Mouse (Mus musculus): ENCODE data around the gene Mrtfa. TPM values are rescaled to one million over a fixed set of nuclear protein-coding genes. Genes with fewer than 3 reads are reported as not detected.

The Mrtfa gene
- polyA plus RNA-seq, 1 experiment from 2014 or later: 15.5 TPM

DNA sequence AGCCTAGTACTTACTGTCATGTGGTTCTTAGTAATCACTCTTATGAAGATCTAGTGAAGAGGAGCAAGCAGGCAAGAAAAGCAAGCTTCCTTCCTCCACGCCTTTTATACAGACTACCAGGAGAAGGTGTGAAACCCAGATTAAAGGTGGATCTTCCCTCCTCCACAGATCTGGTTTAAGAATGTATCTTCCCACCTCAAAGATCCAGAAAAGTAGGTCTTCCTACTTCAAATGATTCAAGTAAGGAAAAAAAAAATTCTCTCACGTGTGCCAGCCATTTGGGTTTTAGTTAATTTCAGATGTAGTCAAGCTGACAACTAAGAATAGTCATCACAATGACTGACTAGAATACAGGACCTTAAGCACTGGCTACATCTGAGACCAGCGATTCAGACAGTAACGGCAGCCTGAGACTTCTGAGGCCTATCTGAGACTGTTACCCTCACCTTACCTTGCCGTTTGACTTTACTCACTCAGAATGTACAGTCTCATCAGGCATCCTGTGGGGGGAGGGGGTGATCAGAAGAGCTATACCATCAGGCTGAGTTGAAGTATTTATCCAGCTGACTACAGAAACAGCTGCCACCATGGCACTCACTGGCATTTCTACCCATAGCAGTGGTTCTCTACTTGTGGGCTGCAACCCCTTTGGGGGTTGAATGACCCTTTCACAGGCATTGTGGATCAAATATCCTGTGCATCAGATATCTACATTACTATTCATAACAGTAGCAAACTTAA lies 121.7 kb downstream of the Mrtfa start:
- no peak overlapping the region for H3K27ac ChIP-seq (replicated peaks; ENCODE audit: low read depth, low read length)
- H3K4me3 ChIP-seq (ENCODE audit: low read depth, low read length): no peak overlapping the region
- no peaks in the 10 kb centered on the region for H3K36me3 ChIP-seq (replicated peaks; ENCODE audit: control insufficient read depth, insufficient read depth, low read depth, low read length)
- no peaks in the 10 kb centered on the region for H3K27me3 ChIP-seq (ENCODE audit: control insufficient read depth, insufficient read depth, low read length)
- no peaks in the 10 kb centered on the region for H3K9me3 ChIP-seq (replicated peaks; ENCODE audit: control insufficient read depth, low read length)
- no peaks in the 10 kb centered on the region for H3K4me1 ChIP-seq (ENCODE audit: control insufficient read depth, insufficient read depth, low read length)
- H3K9ac ChIP-seq (replicated peaks; ENCODE audit: low read length): no peak overlapping the region
- H3K4me2 ChIP-seq (ENCODE audit: low read depth, low read length): no peak overlapping the region
- ATAC-seq (replicated peaks; ENCODE audit: insufficient number of reproducible peaks, low FRiP score, low TSS enrichment, low read depth) (no peak), DNase-seq (ENCODE audit: low spot score) (no peak)
- WGBS: 94% methylated on average over 5 of the region's 5 CpGs

DNA sequence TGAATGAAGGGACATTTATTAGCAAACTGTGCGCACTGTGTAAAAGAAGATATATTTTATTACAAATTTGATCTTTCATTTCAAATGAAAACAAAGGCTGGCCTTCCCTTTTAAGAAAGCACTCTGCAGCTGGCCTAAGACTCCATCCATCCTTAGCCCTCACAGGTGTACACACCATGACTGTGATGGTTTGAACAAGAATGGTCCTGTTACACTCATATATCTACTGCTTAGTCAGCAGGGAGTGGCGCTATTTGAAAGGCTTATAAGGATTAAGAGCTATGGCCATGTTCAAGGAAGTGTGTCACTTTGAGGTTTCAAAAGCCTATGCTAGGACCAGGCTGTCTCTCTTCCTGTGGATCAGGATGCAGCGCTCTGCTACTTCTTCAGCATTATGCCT lies 122.8 kb downstream of the Mrtfa start:
- H3K9me3 ChIP-seq (replicated peaks; ENCODE audit: control insufficient read depth, low read length): no peaks in the 10 kb centered on the region
- H3K4me3 ChIP-seq (ENCODE audit: low read depth, low read length): no peak overlapping the region
- H3K4me1 ChIP-seq (ENCODE audit: control insufficient read depth, insufficient read depth, low read length): no peaks in the 10 kb centered on the region
- no peak overlapping the region for H3K9ac ChIP-seq (replicated peaks; ENCODE audit: low read length)
- 97% methylated on average over 3 of the region's 3 CpGs for WGBS
- no peak overlapping the region for H3K4me2 ChIP-seq (ENCODE audit: low read depth, low read length)
- H3K36me3 ChIP-seq (replicated peaks; ENCODE audit: control insufficient read depth, insufficient read depth, low read depth, low read length): no peaks in the 10 kb centered on the region
- H3K27ac ChIP-seq (replicated peaks; ENCODE audit: low read depth, low read length): no peak overlapping the region
- no peak for DNase-seq (ENCODE audit: low spot score)
- no peaks in the 10 kb centered on the region for H3K27me3 ChIP-seq (ENCODE audit: control insufficient read depth, insufficient read depth, low read length)
- ATAC-seq (replicated peaks; ENCODE audit: insufficient number of reproducible peaks, low FRiP score, low TSS enrichment, low read depth): no peak

- no peaks in the 10 kb centered on the region for H3K27me3 ChIP-seq (ENCODE audit: control insufficient read depth, insufficient read depth, low read length)
- H3K27ac ChIP-seq (replicated peaks; ENCODE audit: low read depth, low read length): no peak overlapping the region
- ATAC-seq (replicated peaks; ENCODE audit: insufficient number of reproducible peaks, low FRiP score, low TSS enrichment, low read depth) (no peak), DNase-seq (ENCODE audit: low spot score) (no peak)
- WGBS: 78% methylated on average over 5 of the region's 5 CpGs
- no peak overlapping the region for H3K4me3 ChIP-seq (ENCODE audit: low read depth, low read length)
- H3K4me1 ChIP-seq (ENCODE audit: control insufficient read depth, insufficient read depth, low read length): no peaks in the 10 kb centered on the region
- H3K36me3 ChIP-seq (replicated peaks; ENCODE audit: control insufficient read depth, insufficient read depth, low read depth, low read length): no peaks in the 10 kb centered on the region
- no peaks in the 10 kb centered on the region for H3K9me3 ChIP-seq (replicated peaks; ENCODE audit: control insufficient read depth, low read length)
- H3K9ac ChIP-seq (replicated peaks; ENCODE audit: low read length): no peak overlapping the region
- H3K4me2 ChIP-seq (ENCODE audit: low read depth, low read length): no peak overlapping the region
Observed at GRCm38 (mm10) chr15:81066976-81067375, 123.6 kb downstream of the Mrtfa start.

GRCm38 (mm10) chr15:81064661-81065060 lies 125.9 kb downstream of the Mrtfa start:
- no peak for ATAC-seq (replicated peaks; ENCODE audit: insufficient number of reproducible peaks, low FRiP score, low TSS enrichment, low read depth)
- WGBS: 95% methylated on average over 4 of the region's 4 CpGs
- H3K9ac ChIP-seq (replicated peaks; ENCODE audit: low read length): no peak overlapping the region

DNA sequence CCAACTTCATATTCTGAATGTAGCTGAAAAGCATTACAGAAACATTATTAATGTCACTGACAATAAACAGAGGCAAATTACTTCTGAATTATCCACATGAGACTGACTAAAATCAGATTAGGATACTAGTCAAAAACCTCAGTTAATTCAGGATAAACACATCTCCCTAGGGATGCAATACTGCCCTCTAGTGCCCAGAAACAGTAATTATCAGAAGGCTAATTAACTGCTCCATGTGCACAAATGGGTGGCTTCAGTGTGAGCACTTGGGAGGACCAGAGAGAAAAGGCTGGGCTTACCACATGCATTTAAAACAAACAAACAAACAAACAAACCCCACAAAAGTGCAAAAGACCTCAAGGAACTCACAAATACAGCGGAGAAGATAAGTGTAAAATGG lies 126.4 kb downstream of the Mrtfa start:
- no peaks in the 10 kb centered on the region for H3K27me3 ChIP-seq (ENCODE audit: control insufficient read depth, insufficient read depth, low read length)
- H3K27ac ChIP-seq (replicated peaks; ENCODE audit: low read depth, low read length): no peak overlapping the region
- ATAC-seq (replicated peaks; ENCODE audit: insufficient number of reproducible peaks, low FRiP score, low TSS enrichment, low read depth) (no peak), DNase-seq (ENCODE audit: low spot score) (peak; percentile 69)
- WGBS: 50% methylated on average over 1 of the region's 1 CpGs
- H3K4me2 ChIP-seq (ENCODE audit: low read depth, low read length): no peak overlapping the region
- H3K4me3 ChIP-seq (ENCODE audit: low read depth, low read length): no peak overlapping the region
- H3K9me3 ChIP-seq (replicated peaks; ENCODE audit: control insufficient read depth, low read length): no peaks in the 10 kb centered on the region
- H3K9ac ChIP-seq (replicated peaks; ENCODE audit: low read length): no peak overlapping the region
- H3K36me3 ChIP-seq (replicated peaks; ENCODE audit: control insufficient read depth, insufficient read depth, low read depth, low read length): no peaks in the 10 kb centered on the region
- H3K4me1 ChIP-seq (ENCODE audit: control insufficient read depth, insufficient read depth, low read length): no peaks in the 10 kb centered on the region

More at GRCm38 (mm10) chr15:81064661-81065060, 125.9 kb downstream of the Mrtfa start:
- no peak overlapping the region for H3K4me2 ChIP-seq (ENCODE audit: low read depth, low read length)
- no peak overlapping the region for H3K4me3 ChIP-seq (ENCODE audit: low read depth, low read length)
- DNase-seq (ENCODE audit: low spot score): no peak
- H3K4me1 ChIP-seq (ENCODE audit: control insufficient read depth, insufficient read depth, low read length): no peaks in the 10 kb centered on the region
- H3K27ac ChIP-seq (replicated peaks; ENCODE audit: low read depth, low read length): no peak overlapping the region
- H3K9me3 ChIP-seq (replicated peaks; ENCODE audit: control insufficient read depth, low read length): no peaks in the 10 kb centered on the region
- H3K27me3 ChIP-seq (ENCODE audit: control insufficient read depth, insufficient read depth, low read length): no peaks in the 10 kb centered on the region
- no peaks in the 10 kb centered on the region for H3K36me3 ChIP-seq (replicated peaks; ENCODE audit: control insufficient read depth, insufficient read depth, low read depth, low read length)

- ATAC-seq (replicated peaks; ENCODE audit: insufficient number of reproducible peaks, low FRiP score, low TSS enrichment, low read depth): peak; percentile 32; the same call in 1 of the 2 replicates
- H3K27ac ChIP-seq (replicated peaks; ENCODE audit: low read depth, low read length): peak overlapping the region; percentile 58
- WGBS: 33% methylated on average over 8 of the region's 8 CpGs
- H3K9me3 ChIP-seq (replicated peaks; ENCODE audit: control insufficient read depth, low read length): no peaks in the 10 kb centered on the region
- no peaks in the 10 kb centered on the region for H3K36me3 ChIP-seq (replicated peaks; ENCODE audit: control insufficient read depth, insufficient read depth, low read depth, low read length)
- no peak overlapping the region for H3K4me3 ChIP-seq (ENCODE audit: low read depth, low read length)
- H3K4me2 ChIP-seq (ENCODE audit: low read depth, low read length): no peak overlapping the region
- H3K27me3 ChIP-seq (ENCODE audit: control insufficient read depth, insufficient read depth, low read length): no peaks in the 10 kb centered on the region
- no peaks in the 10 kb centered on the region for H3K4me1 ChIP-seq (ENCODE audit: control insufficient read depth, insufficient read depth, low read length)
- peak; percentile 12 for DNase-seq (ENCODE audit: low spot score)
- H3K9ac ChIP-seq (replicated peaks; ENCODE audit: low read length): no peak overlapping the region
Observed at GRCm38 (mm10) chr15:81062616-81063015, 127.9 kb downstream of the Mrtfa start.

- no peak overlapping the region for H3K9ac ChIP-seq (replicated peaks; ENCODE audit: low read length)
- no peaks in the 10 kb centered on the region for H3K36me3 ChIP-seq (replicated peaks; ENCODE audit: control insufficient read depth, insufficient read depth, low read depth, low read length)
- ATAC-seq (replicated peaks; ENCODE audit: insufficient number of reproducible peaks, low FRiP score, low TSS enrichment, low read depth) (peak; percentile 66), DNase-seq (ENCODE audit: low spot score) (peak; percentile 91)
- H3K4me1 ChIP-seq (ENCODE audit: control insufficient read depth, insufficient read depth, low read length): no peaks in the 10 kb centered on the region
- no peaks in the 10 kb centered on the region for H3K27me3 ChIP-seq (ENCODE audit: control insufficient read depth, insufficient read depth, low read length)
- H3K4me2 ChIP-seq (ENCODE audit: low read depth, low read length): no peak overlapping the region
- 14% methylated on average over 8 of the region's 8 CpGs for WGBS
- H3K4me3 ChIP-seq (ENCODE audit: low read depth, low read length): no peak overlapping the region
- peak overlapping the region; percentile 58 for H3K27ac ChIP-seq (replicated peaks; ENCODE audit: low read depth, low read length)
- H3K9me3 ChIP-seq (replicated peaks; ENCODE audit: control insufficient read depth, low read length): no peaks in the 10 kb centered on the region
Observed at GRCm38 (mm10) chr15:81062175-81062588, 128.4 kb downstream of the Mrtfa start.

GRCm38 (mm10) chr15:81060975-81061374 lies 129.6 kb downstream of the Mrtfa start:
- Histone ChIP-seq H3K9me3 (replicated peaks; ENCODE audit: control insufficient read depth, low read length) (no peaks in the 10 kb centered on the region), H3K9ac (replicated peaks; ENCODE audit: low read length) (no peak overlapping the region), H3K36me3 (replicated peaks; ENCODE audit: control insufficient read depth, insufficient read depth, low read depth, low read length) (no peaks in the 10 kb centered on the region), H3K4me2 (ENCODE audit: low read depth, low read length) (no peak overlapping the region), H3K27ac (replicated peaks; ENCODE audit: low read depth, low read length) (no peak overlapping the region), H3K4me1 (ENCODE audit: control insufficient read depth, insufficient read depth, low read length) (no peaks in the 10 kb centered on the region), H3K4me3 (ENCODE audit: low read depth, low read length) (no peak overlapping the region), H3K27me3 (ENCODE audit: control insufficient read depth, insufficient read depth, low read length) (no peaks in the 10 kb centered on the region)
- no peak for DNase-seq (ENCODE audit: low spot score)
- no peak for ATAC-seq (replicated peaks; ENCODE audit: insufficient number of reproducible peaks, low FRiP score, low TSS enrichment, low read depth)
- WGBS: 80% methylated on average over 2 of the region's 2 CpGs
